Comparison of ENCODE assay signal across 18 mouse cellular contexts in genomic region chr19:16502054-16502453, GRCm38 (mm10).
DNase-seq lines count a peak whose midpoint lies in the region; ATAC-seq and TF ChIP-seq lines count a peak whose summit lies in the region.
"Had no signal": no experiment of that assay in that cellular context is flagged by ENCODE, and none has a peak within 500 bp of the region (broad histone marks: within the 10 kb centered on the region; RNA-seq: fewer than 3 reads in every experiment).

No protein-coding gene starts in this region.

- TF ChIP-seq POLR2A in lung, adult 2 months (IDR thresholded peaks at IDR 0.05; ENCODE audit: borderline replicate concordance, extremely low read depth, low read depth, low read length) = no peak

- no peak for DNase-seq in heart, embryonic 10.5 days (ENCODE audit: low spot score)
- DNase-seq in heart, postnatal 14 days = no peak
- peak; percentile 64 for DNase-seq in lung, embryonic 14.5 days
- DNase-seq in lung, adult 2 months = no peak
- no peak for DNase-seq in stomach, postnatal 0 days (ENCODE audit: low spot score)
- no peak for DNase-seq in left cerebral cortex, adult 18-20 months (ENCODE audit: low spot score in 2 of 2)
- DNase-seq: adrenal gland, postnatal 14 days; cerebellum, adult 11-12 months; cerebellum, adult 9-10 months; cerebellum, postnatal 25 days; gastrocnemius, postnatal 36 days; heart, postnatal 10 days had no signal

- 0 out of 2 replicates have a peak overlapping the region, but pooled peaks have one; percentile 32 for H3K27ac ChIP-seq in heart, embryonic 10.5 days
- H3K27ac ChIP-seq in lung, embryonic 14.5 days (ENCODE audit: low read depth) = peak overlapping the region; percentile 83
- peak overlapping the region; percentile 10; the same call in 1 of the 2 replicates for H3K27ac ChIP-seq in stomach, embryonic 14.5 days (ENCODE audit: low read length)
- H3K27ac ChIP-seq in stomach, postnatal 0 days (replicated peaks) = no peak overlapping the region
- H3K27ac ChIP-seq: forebrain, embryonic 15.5 days; hindbrain, embryonic 13.5 days had no signal

- TF ChIP-seq CTCF in lung, embryonic 14.5 days (IDR thresholded peaks at IDR 0.05; ENCODE audit: low read depth) = no peak
- no peak for TF ChIP-seq CTCF in lung, adult 2 months (IDR thresholded peaks at IDR 0.05; ENCODE audit: insufficient read depth, low read length)
- no peak for TF ChIP-seq CTCF in stomach, postnatal 0 days (IDR thresholded peaks at IDR 0.05; ENCODE audit: low read depth)

- no peak for TF ChIP-seq EP300 in stomach, postnatal 0 days (optimal IDR thresholded peaks at IDR 0.05)

- no peaks in the 10 kb centered on the region for H3K9me3 ChIP-seq in heart, embryonic 10.5 days
- no peaks in the 10 kb centered on the region for H3K9me3 ChIP-seq in lung, embryonic 14.5 days (ENCODE audit: low read depth, low read length)
- no peaks in the 10 kb centered on the region for H3K9me3 ChIP-seq in stomach, embryonic 14.5 days (ENCODE audit: control insufficient read depth, low read depth, low read length)
- H3K9me3 ChIP-seq in stomach, postnatal 0 days (ENCODE audit: control insufficient read depth, low read length) = no peaks in the 10 kb centered on the region
- H3K9me3 ChIP-seq: forebrain, embryonic 15.5 days; hindbrain, embryonic 13.5 days had no signal

- 59% methylated on average over 5 of the region's 5 CpGs for WGBS in heart, embryonic 10.5 days
- 20% methylated on average over 5 of the region's 5 CpGs for whole genome bisulfite sequencing in lung, embryonic 14.5 days
- WGBS in lung, adult 2 months = 36% methylated on average over 5 of the region's 5 CpGs
- 43% methylated on average over 5 of the region's 5 CpGs for WGBS in stomach, embryonic 14.5 days
- WGBS in stomach, postnatal 0 days = 40% methylated on average over 5 of the region's 5 CpGs

- no peak overlapping the region for H3K4me3 ChIP-seq in heart, embryonic 10.5 days
- H3K4me3 ChIP-seq in lung, embryonic 14.5 days (ENCODE audit: low read depth, low read length) = no peak overlapping the region
- no peak overlapping the region for H3K4me3 ChIP-seq in lung, adult 2 months (replicated peaks; ENCODE audit: extremely low read depth, low read depth, low read length)
- no peak overlapping the region for H3K4me3 ChIP-seq in stomach, embryonic 14.5 days (ENCODE audit: low read depth, low read length)
- H3K4me3 ChIP-seq in stomach, postnatal 0 days (ENCODE audit: low read depth, low read length) = no peak overlapping the region
- H3K4me3 ChIP-seq: forebrain, embryonic 15.5 days; hindbrain, embryonic 13.5 days had no signal

- no peaks in the 10 kb centered on the region for H3K27me3 ChIP-seq in heart, embryonic 10.5 days (ENCODE audit: insufficient read depth, poor library complexity, severe bottlenecking)
- H3K27me3 ChIP-seq in lung, embryonic 14.5 days (ENCODE audit: insufficient read depth, low read length) = no peaks in the 10 kb centered on the region
- H3K27me3 ChIP-seq in stomach, embryonic 14.5 days (ENCODE audit: control insufficient read depth, insufficient read depth, low read length) = no peaks in the 10 kb centered on the region
- H3K27me3 ChIP-seq in stomach, postnatal 0 days (ENCODE audit: control insufficient read depth, insufficient read depth, low read length) = no peaks in the 10 kb centered on the region
- H3K27me3 ChIP-seq: CH12.LX; forebrain, embryonic 15.5 days had no signal

- intact Hi-C loops in heart, postnatal 14 days (cut with DNase I) = no loop called here

- no peaks in the 10 kb centered on the region for H3K36me3 ChIP-seq in heart, embryonic 10.5 days
- no peaks in the 10 kb centered on the region for H3K36me3 ChIP-seq in lung, embryonic 14.5 days (ENCODE audit: insufficient read depth)
- H3K36me3 ChIP-seq in stomach, embryonic 14.5 days (ENCODE audit: control insufficient read depth, insufficient read depth, low read length) = no peaks in the 10 kb centered on the region
- H3K36me3 ChIP-seq in stomach, postnatal 0 days (ENCODE audit: control insufficient read depth, insufficient read depth, low read length) = no peaks in the 10 kb centered on the region
- H3K36me3 ChIP-seq: forebrain, embryonic 15.5 days; hindbrain, embryonic 13.5 days had no signal

- peak; percentile 50; the same call in 1 of the 2 replicates for ATAC-seq in lung, embryonic 14.5 days (ENCODE audit: insufficient read depth)
- no peak for ATAC-seq in stomach, embryonic 14.5 days (ENCODE audit: insufficient number of reproducible peaks, insufficient read depth, low FRiP score, low read depth)
- no peak for ATAC-seq in stomach, postnatal 0 days (ENCODE audit: low FRiP score, low TSS enrichment)
- ATAC-seq: activated CD4-positive, CD25-positive, alpha-beta regulatory T cell, adult 4 months; forebrain, embryonic 15.5 days; Patski had no signal

- no peak overlapping the region for H3K9ac ChIP-seq in lung, embryonic 14.5 days
- H3K9ac ChIP-seq in stomach, embryonic 14.5 days (replicated peaks; ENCODE audit: low read depth, low read length) = no peak overlapping the region
- H3K9ac ChIP-seq in stomach, postnatal 0 days (ENCODE audit: low read length) = no peak overlapping the region
- H3K9ac ChIP-seq: forebrain, embryonic 15.5 days; hindbrain, embryonic 13.5 days had no signal

- no peak overlapping the region for H3K4me2 ChIP-seq in lung, embryonic 14.5 days
- no peak overlapping the region for H3K4me2 ChIP-seq in stomach, embryonic 14.5 days (replicated peaks; ENCODE audit: low read depth, low read length)
- no peak overlapping the region for H3K4me2 ChIP-seq in stomach, postnatal 0 days (replicated peaks; ENCODE audit: low read depth)
- H3K4me2 ChIP-seq: forebrain, embryonic 15.5 days; hindbrain, embryonic 13.5 days had no signal

- H3K4me1 ChIP-seq in heart, embryonic 10.5 days = peaks cover 6% of the 10 kb centered on the region
- H3K4me1 ChIP-seq in lung, embryonic 14.5 days (ENCODE audit: insufficient read depth) = no peaks in the 10 kb centered on the region; the same call in none of the 2 replicates
- H3K4me1 ChIP-seq in lung, adult 2 months (ENCODE audit: control insufficient read depth, insufficient read depth, low read length) = peaks cover 6% of the 10 kb centered on the region; the same call in 1 of the 2 replicates
- H3K4me1 ChIP-seq in stomach, embryonic 14.5 days (ENCODE audit: control insufficient read depth, insufficient read depth, low read length) = no peaks in the 10 kb centered on the region
- H3K4me1 ChIP-seq in stomach, postnatal 0 days (replicated peaks; ENCODE audit: control insufficient read depth, insufficient read depth) = no peaks in the 10 kb centered on the region
